Mouse (Mus musculus) thymus, postnatal 10 days (tissue): ENCODE results near the gene Arid3c.
A peak's percentile ranks its signal among the peaks of the same experiment; 100 is the strongest.
"Not testable (repeated sequence)": the region's sequence is repeated elsewhere in the genome, so short reads cannot be mapped to it uniquely, and the experiment has no call there.

Experiments
- DNase-seq, 2 experiments: peaks; one replicate each; pipeline ENCODE4 v3.0.0; 2021; ENCODE audit warnings: low spot score in 2 of 2

Gene Arid3c

DNA sequence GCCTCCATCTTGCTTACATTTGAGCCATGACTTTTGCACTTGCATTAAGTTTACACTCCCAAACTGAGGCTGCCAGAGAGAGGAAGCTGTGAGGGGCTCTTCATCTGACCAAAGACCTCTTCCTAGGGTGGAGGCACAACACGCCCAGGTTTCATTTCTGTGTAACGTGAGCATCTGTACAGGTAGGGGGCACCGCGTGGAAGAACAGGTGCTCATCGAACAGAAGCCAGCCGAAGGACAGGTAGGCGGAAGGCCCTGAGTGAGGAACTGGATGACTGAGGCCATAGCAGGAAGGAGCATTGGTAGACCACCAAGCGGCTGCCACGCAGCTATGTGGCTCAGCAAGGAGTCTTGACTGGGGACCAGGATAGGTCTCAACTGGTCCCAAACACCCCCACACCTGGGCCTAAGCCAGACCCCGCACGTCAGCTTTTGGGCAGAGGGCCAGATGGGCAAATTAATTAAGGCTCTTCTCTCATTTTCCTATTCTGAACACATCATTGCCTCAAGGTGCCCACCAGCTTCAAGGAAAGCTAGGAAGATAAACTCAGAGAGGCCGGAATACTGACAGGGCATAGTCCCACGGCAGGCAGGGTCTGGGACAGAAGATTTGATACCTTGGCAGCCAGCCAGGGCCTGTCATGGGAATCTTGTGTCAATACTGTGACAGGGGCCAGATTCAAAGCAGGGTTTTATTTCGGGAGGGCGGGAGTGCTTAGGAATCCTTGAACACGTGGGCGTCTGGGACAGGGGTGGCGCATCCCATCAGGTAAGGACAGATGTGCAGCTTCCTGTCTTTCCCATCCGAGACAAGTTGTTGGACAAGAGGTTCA is 24.8 kb downstream of the Arid3c start:
- peak; percentile 3 to 9 for DNase-seq

DNA sequence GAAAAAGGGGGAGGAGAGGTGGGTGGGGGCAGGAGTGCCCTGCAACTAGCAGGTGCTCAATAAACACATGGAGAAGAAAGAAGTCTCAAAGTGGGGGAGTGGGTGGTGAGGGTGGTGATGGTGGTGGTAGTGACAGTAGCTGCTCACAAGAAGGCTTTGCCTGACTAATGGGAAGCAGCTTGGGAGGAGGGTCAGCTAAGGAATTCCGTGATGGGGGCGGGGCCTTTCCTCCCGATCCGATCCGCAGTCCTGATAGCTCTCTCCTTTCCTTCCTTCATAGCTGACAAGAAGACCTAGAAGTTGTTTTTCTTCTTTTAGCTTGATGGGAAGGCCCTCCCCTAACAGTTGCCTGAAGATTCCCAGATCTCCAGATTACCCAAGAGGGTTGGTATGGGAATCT is 26.3 kb downstream of the Arid3c start:
- no peak for DNase-seq

DNA sequence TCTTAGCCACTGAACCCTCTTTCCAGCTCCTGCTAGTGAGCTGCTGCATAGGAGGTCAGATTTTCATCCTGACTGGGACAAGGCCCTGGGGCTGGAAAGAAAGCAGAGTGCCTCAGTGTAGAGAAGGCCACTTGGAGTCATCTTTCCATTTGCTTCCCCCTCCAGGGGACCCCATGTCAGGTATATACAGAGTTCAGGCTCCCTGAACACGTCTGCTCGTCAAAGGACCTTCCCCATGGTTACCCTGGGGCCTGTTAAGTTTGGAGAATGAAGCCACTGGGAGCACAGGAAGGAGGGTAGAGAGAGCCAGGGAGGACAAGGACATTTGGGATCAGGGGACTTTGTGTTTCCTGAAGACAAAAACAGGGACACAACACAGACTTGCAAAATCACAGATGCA is 28.7 kb downstream of the Arid3c start:
- DNase-seq: not testable (repeated sequence)

DNA sequence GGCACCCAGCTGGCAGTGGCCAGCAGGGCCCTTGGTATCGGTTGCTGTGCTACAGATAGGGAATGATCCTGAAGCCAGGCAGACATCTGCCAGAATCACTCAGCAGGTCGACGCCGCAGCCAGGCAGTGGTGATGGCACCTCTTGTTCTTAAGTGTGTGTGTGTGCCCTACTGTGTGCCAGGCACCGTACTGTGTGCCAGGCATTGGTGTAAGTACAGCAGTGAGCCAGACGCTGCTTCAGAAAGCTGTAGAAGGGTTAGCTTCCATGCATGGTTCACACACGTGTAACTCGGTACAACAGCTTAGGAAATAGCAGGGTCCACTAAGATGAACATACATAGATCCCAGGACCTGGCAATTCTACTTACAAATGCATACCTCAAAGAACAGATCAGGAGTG is 30.7 kb downstream of the Arid3c start:
- not testable (repeated sequence) for DNase-seq

DNA sequence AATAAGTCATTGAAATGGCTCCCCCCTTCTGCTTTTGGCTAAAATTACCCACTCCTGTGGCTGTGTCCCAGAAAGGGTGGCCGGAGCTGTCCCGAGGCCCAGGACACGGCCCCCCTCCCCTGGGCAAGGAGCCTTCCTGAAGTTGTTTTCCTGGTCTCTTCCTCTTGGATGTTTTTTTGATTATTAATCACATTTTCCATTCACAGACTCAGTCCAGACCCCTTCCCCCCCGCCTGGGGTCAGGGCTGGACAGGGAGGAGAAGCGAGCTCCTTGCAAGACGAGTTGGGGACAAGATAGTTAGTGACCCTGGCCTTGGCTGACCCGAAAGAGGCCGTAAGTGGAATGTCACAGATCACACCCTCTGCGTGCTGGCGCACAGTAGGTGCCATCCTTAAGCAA is 31.2 kb downstream of the Arid3c start, which contains the start of gene Il11ra1:
TSS of gene Il11ra1 (plus strand) at position 207 of the 400 bp plus-strand sequence.
- not testable (repeated sequence) for DNase-seq

DNA sequence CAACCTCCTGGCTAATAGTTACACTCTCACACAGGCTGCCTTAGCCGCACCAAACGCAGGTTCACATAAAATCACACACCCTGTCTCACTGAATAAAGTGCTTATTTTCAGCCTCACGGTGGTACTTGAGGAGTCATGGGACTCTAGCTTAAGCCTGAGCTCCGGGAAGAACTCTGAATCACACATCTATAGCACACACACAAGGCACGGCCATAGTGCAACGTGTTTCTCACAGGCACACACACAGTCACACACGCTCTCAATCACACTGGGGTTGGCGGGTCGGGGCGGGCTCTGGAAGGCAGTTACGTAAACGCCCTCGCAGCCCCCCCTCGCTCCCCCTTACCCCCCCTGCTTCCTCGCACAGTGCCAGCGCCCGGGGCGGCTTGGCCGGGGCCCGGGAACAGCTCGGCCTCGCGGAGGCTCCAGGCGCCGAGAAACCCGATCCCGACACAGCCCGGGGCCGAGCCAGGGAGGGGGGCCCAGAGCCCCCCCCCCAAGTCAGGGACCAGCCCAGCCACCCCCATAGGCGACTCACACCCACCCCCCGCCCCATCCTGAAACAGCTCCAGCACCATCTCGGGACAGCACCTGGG is 32.4 kb downstream of the Arid3c start:
- DNase-seq: not testable (repeated sequence)

DNA sequence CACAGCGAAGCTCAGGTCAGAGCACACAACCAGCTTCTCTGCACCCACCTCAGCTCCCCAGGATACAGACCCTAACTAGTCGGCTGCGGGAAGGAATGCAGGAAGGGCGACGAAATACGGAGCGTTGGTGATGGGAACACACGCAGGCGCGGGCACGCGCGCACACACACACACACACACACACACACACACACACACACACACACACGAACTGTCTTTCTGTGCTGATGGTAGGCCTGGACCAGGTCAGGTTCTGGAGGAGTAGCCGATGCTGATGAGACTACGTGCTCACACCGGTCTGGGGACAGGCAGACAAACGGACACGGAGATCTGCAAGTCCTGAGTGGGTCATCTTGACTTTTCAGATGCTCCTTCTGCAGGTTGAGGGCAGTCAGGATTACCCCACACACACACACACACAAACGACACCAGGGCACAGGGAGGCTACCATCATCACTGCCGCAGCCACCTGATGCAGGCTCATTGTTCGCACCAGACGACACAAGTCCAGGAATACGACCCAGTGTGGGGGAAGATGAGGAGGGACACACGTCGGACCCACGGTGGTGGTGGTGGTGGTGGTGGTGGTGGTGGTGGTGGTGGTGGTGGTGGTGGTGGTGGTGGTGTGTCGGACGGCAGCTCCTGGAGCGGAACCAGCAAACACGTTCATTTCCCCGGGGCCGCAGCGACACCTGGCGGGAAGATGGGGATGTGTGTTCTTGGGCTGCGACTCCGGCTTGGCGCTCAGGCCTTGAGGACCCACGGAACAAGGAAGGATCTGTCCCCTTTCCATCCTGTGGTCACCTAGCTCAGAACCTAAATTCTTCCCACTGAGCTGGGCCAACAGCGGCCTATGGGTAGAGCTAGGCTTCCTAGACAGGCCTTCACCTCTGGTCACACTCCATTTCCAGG is 33.8 kb downstream of the Arid3c start, which contains the start of gene Cntfr:
TSS of gene Cntfr (minus strand) at position 160 of the 912 bp plus-strand sequence.
- DNase-seq: peak in 1 of 2 experiments; percentile 66

DNA sequence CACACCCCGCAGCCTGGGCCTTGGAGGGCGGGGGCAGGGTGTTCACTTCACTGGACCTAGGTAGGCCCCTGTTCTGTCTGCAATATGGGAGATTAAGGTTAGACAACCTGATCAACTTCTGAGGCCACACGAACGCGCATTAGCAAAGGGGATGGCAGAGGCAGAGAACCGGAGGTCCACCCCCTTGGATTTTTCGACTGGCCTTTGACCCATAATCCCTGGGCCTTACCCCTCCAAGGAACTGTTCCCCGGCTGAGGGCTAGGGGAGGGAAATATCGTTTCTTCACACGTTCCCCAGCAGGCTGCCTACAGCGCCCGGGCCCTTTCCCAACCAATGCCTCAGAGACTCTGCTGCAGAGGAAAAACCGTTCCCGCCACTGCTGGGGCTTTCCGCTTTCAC is 34.5 kb downstream of the Arid3c start:
- DNase-seq: not testable (repeated sequence)

DNA sequence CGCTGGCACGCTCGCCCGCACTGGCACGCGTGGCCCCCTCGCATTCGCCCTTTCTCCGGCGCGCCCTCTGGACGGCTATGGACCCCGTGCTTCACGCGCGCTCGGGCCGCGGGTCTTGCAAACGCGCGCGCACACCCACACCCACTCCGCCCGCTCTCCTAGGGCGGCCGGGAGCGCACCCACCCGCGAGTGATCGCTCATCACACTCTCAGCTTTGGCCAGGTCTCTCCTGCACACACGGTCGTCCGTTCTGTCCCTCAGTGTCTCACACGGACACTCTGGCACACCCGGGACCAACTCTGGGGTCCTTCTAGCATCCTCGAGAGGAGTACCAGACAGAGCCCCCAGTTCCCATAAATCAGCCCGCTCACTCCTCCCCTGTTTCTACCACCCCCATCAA is 35.1 kb downstream of the Arid3c start:
- DNase-seq: not testable (repeated sequence)

DNA sequence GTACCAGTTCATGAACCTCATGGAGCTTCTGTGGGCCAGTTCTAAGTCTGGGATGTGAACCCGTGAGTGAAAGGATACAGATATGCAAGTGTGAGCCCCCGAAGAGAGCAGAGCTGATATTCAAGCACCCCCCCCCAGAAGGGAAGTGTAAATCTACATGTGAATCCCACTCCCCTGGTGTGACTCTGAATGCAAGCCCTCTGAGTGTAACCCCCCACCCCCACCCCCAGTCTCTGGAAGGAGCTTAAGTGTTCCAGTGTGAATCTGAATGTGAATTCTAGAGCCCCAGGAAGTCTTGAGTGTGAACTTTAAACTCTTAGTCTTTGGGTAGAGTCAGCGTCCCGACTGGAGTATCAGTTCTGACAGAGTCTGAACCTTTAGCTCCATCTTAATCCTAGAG is 37.4 kb downstream of the Arid3c start:
- not testable (repeated sequence) for DNase-seq

DNA sequence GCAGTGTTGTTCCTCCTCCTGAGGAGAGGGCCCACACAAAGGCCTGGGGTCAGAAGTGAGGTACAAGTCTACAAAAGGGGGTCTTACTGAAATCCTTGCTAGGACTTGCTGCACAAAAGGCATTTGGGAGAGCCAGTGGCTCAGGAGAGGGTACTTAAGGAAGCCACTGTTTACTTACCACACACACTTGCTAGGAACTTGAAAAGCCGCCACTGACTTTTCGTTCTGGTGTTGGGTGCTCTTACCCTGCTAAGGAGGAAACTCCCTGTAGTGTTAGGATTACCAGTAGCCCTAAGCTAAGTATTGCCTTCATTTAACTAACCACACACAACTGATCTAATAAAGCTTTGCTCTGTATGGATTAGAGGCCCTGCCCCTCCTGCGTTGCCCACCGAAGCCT is 40.9 kb downstream of the Arid3c start:
- not testable (repeated sequence) for DNase-seq

DNA sequence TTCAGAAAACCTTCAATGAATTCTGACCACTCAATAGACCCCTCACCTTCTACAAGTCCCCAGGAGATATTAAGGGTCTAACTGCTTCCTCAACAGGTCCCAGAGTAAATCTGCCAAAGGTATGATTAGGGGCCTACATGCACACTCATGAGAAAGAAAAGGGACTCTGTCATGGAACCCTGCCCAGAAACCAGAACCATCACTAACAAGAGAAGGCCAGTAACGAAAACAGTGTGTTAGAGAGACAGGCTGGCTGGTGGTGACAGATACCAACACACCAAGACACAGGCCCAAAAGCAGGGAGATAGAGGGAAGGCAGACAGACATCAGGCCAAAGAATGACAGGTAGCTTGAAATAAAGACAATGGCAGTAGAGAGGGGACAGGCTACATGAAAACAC is 42.4 kb downstream of the Arid3c start:
- not testable (repeated sequence) for DNase-seq

DNA sequence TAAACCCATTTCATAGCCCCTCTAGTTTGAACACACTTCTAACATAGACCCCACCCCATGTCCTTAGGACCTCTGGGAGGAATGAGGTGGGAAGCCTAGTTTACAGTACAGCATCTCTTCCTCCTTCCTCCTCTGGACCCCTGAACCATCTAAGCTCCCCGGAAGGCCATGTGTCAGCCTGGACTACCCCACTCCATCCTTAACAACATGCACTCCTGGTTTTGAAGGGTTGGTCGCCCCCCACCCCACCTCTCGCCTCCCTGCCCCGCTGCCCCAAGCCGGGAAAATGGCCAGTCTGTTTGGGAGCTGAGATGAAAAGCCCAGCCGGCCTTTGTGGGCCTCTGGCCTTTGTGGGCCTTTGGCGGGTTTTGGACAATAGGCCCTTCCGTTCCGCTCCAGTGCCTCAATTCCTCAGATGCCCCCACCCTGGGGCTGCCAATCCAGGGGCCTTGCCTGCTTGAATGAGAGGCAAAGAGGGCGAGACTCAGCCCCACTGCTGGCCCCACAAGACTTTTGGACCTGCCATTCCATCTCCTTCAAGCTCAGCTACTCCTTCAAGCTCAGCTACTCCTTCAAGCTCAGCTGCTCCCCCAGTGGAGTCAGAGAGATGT is 45.0 kb downstream of the Arid3c start:
- DNase-seq: not testable (repeated sequence)

DNA sequence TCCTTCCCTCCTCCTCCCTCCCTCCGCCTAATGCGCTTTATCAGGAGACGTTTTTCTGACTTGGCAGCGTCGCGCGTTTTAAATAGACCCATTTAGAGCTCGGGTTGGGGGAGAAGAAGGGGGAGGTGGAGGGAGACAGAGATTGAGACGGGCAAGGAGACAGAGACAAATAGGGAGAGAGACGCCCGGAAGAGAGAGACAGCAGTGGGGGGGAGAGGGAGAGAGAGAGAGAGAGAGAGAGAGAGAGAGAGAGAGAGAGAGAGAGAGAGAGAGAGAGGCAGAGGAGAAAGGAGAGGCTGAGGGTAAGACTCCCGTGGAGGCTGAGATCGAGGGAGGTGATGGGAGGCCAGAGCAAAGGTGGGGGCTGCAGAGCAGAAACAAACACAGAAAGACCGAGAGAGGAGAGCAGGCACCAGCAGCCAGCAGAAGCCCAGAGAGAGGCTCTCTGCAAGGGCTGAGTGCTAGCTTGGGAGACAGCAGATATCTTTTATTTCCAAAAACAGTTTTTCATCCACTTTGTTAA is 46.0 kb downstream of the Arid3c start:
- not testable (repeated sequence) for DNase-seq

DNA sequence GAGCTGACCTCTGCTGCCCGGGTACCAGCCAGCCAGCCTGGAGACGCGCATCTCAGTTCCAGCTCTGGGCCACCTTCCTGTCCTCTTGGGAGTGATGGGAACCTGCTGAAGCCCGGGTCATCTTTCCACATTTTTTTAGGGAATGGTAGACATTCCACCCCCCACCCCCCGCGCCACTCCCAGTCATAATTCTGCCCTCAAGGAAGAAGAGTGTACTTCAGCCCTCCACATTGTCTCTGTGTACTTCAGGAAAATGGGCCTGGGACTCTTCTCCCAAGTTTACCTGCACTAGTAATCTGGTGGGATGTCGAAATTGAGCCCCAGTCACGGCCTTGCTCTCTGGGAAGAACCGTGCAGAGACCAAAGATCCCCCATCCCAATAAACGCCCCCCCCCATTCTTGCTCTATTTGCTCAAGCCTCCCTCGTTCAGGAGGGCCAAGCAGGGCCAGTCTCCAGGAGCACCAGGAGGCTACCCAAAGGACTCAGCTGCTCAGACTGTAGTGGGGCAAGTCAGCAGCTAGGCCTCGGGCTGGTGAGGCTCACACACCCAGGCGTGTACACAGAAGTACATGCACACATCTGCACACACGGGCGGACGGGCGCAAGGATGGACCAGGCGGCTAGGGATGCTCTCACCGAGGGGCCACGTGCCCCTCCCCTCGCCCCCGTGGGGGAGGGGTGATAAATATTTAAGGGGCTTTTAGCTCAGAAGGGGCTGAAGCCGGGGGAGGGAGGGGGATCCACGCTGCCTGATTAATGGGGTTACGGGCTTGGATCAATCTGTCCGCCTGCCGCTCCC is 46.6 kb downstream of the Arid3c start:
- DNase-seq: not testable (repeated sequence)

DNA sequence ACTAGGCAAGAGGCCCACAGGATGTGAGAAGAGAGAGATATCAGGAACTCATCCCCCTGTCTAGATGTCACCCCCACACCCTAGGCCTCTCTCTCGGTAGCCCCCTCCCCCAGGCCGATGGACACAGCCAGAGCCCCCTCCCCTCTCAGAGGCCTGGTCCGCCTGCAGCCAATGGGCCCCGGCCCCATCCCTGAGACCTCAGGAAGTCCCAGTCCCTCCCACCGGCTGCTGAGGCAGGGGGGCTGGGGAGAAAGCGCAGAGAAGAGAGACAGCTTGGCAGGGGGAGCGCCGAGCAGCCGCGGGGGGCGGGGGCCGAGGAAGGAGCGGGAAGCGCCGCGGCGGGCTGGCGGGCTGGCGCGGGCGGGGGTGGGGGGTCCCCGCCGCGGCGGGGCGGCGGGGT is 47.6 kb downstream of the Arid3c start:
- not testable (repeated sequence) for DNase-seq

DNA sequence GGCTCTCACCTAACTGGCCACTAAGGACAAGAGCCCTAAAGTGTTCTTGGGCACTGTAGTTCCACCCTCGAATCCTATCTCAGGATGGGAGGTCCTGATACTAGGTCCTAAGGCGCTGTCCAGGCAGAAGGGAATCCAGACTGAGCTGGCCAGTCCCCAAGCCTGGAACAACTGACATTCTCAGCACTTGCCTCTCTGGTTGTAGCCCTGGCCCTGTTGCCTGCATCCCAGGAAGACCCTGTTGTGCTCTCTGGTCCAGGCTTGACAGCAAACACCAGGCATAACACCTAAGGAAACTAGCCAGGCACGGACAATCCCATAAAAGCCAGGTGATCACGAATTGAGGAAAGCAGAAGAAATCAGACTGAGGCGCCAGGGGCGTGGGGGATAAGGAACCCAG is 48.2 kb downstream of the Arid3c start:
- no peak for DNase-seq

DNA sequence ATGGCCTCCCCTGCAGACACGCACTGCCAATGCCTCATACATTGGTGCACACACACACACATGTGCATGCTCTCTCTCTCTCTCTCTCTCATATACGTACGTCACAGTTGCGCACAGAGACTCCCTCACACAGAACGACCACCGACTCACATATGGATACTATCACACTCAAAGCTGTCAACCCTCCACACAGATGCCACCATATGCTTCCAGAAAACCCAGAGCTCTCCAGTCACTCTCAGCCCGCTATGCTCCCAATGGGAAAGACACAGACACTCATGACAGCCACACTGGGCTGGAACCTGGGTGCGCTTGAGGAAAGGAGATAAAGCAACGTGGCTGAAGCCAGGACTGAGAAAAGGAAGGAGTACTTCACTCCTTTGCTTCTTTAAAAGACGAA is 49.0 kb downstream of the Arid3c start:
- no peak for DNase-seq

DNA sequence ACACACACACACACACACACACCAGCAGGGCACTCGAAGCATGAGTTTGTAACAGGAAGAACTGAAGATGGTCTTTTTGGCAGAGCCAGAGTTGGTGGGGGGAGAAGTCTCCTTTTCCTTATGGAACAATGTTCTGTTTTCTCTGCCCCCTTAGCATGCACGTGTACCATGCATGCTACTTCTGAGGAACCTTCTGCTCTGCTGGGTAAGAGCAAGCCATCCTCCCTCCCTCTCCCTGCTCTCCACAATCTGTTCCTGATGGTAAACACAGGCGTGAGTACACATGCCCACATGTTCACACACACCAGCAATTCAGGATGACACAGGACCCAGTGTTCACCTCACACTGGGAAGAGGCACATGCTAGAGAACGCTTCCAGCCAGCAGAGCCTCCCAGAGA is 49.8 kb downstream of the Arid3c start:
- no peak for DNase-seq

DNA sequence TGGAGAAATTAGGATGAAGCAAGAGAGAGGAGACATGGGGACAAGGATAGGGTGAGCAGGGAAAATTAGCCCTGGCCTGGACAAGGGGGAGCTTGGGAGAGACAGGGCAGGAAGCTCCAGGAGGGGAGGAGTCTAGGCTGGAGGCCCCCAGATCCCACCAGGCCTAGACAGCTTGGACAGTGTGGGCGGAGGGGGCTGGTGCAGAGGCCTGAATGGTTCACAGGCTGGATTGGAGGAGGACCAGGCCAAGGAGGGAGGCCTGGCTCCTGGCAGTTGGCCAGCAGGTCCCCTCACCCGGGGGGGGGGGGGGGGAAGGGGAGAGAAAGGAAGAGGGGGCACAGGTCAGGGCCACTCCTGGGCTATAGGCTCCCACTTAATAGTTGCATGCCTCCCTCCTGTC is 51.7 kb downstream of the Arid3c start:
- no peak for DNase-seq
